Mouse (Mus musculus) cortical plate, adult 2 months (tissue): Measurements from ENCODE around the gene Dync1i1.

Source experiments
- CTCF ChIP-seq: fragments of 200-500 bp; IDR thresholded peaks from 2 replicates; pipeline ENCODE4 v1.5.1; 2011; ENCODE audit warnings: mild to moderate bottlenecking, control low read depth, low read length; ENCODE audit not compliant: insufficient read depth; ENCODE audit errors: extremely low read depth
- POLR2A ChIP-seq: fragments of 200-500 bp; IDR thresholded peaks from 2 replicates; pipeline ENCODE4 v1.6.1; 2011; ENCODE audit warnings: mild to moderate bottlenecking, low read length, control low read depth; ENCODE audit not compliant: insufficient read depth; ENCODE audit errors: extremely low read depth

GRCm38 (mm10) chr6:5855526-5855925 lies 130.1 kb downstream of the Dync1i1 start:
- TF ChIP-seq POLR2A (no peak), CTCF (no peak)
